Mouse (Mus musculus): ENCODE measurements around the gene Osbpl10.
"Not testable (repeated sequence)": the region's sequence is repeated elsewhere in the genome, so short reads cannot be mapped to it uniquely, and the experiment has no call there.

The Osbpl10 gene

DNA sequence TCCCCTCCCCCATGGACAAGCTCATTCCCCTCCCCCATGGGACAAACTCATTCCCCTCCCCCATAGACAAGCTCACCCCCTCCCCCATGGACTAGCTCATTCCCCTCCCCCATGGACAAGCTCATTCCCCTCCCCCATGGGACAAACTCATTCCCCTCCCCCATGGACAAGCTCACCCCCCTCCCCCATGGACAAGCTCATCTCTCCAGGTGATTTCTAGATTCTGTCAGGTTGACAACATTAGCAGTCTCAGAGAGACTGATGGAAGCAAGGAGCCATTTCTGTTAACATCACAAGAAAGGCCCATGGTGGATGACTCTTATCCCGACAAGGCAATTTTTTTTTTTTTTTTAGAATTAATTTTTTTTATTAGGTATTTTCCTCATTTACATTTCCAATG is 52.7 kb downstream of the Osbpl10 start:
- DNase-seq (ENCODE audit: low read depth, low spot score), result not testable (repeated sequence)

DNA sequence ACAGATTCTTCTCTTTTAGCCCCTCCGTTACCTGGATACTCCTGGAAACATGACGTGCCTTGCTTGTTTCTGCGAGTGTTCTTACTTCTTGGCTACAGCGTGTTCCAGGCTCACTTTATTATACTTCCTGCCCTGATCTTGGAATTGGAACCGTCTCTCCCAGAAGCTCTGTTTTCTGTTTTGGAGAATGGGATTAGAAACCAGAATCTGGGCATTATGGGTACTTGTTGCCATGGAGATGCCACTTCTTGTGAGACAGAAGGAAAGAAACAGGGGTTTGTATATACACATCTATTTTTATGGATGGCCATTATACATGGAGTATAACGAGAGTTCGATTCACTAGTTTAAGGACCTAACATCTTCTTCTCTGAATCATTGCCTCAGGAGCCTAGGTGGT is 54.4 kb downstream of the Osbpl10 start:
- no peak for DNase-seq (ENCODE audit: low read depth, low spot score)

DNA sequence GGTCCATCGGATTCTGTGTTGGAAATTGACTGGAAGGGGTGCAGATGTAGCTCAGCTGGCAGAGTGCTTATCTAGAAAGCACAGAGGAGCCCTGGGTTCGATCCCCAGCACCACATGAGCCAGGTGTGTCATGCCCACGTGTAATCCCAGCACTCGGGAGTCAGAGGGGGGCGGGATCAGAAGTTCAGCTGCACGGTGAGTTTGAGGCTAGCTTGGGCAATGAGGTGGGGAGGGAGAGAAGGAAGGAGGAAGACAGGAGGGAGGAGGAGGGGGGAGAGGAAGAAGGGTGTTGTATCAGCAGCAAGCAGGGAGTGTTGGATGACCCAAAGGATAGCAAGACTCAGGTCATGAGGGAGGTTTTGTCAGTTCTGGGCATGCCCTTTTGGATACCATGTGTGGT is 55.9 kb downstream of the Osbpl10 start:
- DNase-seq (ENCODE audit: low read depth, low spot score), result no peak

DNA sequence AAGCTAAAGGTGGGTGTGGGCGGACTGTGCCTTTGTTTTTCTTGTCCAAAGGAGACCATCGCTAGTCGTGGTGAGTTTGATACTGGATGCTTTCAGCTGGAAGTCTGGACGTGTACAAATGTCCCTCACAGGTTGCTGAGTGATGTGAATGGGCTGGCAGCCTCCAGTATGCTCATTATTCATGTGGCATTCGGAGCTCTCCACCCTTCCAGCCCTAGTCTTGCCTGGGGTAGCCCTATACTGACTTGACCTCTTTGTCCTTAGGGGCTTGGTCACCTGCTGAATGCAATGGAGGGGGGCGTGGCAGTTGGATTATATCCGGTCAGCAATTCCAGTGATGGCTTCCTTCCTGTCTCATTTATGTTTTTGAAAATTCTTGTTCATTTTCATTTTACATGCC is 56.4 kb downstream of the Osbpl10 start:
- no peak for DNase-seq (ENCODE audit: low read depth, low spot score)

DNA sequence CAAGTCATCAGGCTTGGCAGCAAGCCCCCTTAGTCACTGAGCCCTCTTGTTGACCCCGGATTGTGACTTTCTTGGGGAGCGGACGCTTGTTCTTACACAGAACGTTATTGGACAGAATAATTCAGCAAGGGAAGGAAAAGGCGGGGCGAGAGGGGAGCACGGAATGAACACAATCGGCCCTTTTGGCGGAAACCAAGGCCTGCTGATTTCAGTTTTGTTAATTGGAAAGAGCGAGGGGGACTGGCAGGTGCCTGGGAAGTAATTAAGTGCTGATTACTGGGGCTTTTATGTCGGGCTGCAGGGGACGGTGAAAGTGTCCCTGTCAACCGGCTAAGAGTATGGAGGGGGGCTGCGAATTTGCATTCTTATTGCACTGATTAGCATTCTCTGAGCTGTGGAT is 59.8 kb downstream of the Osbpl10 start:
- DNase-seq (ENCODE audit: low read depth, low spot score), result no peak

DNA sequence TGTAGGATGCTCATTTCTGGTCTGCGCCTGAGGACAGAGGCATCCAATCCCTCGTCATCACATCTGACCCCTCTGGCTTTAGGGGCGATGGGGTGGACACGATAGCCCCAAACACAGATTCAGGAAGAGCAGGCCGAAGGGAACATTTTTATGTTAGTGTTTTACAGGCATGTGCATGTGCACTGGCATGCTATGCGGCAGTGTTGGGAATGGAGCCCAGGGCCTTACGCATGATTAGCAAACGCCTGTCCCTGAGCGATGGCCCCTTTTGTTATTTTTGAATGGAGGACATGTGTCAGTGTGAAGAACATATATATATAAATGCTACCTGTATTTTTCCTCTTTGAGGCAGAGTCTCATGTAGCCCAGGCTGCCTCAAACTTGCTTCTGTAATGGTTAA is 60.3 kb downstream of the Osbpl10 start:
- no peak for DNase-seq (ENCODE audit: low read depth, low spot score)

DNA sequence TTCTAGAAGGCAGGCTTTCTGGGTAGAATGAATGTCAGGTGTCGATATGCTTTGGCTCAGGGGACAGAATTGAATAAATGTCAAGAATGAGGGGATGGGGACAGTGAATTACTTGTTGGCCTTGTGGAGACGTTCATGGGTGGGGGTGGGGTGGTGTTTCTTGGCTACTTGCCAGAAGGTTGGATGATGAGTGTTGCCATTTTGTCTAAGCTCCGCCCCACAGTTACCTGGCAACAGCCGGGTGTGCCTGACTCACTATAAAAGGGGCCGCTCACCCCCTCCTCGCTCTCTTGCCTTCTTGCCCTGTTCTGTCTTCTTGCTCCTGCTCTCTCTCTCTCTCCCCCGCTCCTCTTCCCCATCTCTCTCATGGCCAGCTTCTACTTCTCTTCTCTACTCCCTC is 60.9 kb downstream of the Osbpl10 start:
- DNase-seq (ENCODE audit: low read depth, low spot score), result no peak

DNA sequence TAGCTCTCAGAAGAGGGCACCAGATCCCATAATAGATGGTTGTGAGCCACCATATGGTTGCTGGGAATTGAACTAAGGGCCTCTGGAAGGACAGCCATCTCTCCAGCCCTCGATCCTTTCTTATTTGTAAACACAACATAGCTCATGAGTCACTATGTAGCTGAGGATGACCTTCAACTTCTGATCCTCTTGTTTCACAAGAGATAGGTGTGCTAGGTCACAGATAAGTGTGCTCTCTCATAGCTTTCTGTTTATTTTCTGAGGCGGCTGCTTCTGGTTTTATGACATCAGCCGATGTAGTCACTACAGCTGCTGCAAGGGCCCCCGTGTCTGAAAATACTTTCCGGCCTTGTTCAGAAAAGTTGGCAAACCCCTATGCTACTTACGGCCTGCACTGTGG is 64.2 kb downstream of the Osbpl10 start:
- no peak for DNase-seq (ENCODE audit: low read depth, low spot score)

DNA sequence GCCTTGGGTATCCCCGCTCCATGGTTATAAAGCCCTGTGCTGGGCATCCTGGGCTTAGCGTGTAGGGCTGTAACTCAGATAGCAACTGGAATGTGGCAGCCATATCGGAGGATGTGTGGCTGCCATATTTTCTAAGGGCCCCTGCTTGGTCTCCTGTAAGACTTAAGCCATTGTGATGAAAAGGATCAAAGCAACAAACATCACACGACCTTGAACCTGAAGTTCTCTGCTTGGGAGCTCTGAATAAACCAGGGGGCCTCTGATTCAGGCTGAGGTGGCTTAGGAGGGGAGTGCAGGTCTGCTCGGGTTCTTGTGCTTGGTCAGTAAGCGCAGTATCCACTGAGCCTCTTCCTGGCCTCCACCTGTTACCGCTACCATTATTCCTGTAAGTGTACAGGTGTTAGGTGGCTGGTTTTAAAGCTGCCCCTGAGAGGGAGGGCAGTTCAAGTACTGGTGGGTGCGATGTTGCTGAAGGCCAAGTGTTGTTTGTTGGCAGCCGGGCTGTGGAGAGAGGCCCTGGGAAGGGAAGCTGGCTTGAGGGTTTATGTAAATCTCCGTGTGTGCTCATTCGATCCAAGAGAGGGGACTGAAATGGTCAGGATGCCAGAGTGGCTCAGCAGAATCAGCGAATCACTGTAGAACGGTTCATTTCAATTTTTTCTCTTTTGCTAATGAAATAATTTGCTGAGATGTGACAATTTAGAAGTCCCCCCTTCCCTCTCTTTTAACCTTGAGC is 64.8 kb downstream of the Osbpl10 start:
- DNase-seq (ENCODE audit: low read depth, low spot score), result no peak

DNA sequence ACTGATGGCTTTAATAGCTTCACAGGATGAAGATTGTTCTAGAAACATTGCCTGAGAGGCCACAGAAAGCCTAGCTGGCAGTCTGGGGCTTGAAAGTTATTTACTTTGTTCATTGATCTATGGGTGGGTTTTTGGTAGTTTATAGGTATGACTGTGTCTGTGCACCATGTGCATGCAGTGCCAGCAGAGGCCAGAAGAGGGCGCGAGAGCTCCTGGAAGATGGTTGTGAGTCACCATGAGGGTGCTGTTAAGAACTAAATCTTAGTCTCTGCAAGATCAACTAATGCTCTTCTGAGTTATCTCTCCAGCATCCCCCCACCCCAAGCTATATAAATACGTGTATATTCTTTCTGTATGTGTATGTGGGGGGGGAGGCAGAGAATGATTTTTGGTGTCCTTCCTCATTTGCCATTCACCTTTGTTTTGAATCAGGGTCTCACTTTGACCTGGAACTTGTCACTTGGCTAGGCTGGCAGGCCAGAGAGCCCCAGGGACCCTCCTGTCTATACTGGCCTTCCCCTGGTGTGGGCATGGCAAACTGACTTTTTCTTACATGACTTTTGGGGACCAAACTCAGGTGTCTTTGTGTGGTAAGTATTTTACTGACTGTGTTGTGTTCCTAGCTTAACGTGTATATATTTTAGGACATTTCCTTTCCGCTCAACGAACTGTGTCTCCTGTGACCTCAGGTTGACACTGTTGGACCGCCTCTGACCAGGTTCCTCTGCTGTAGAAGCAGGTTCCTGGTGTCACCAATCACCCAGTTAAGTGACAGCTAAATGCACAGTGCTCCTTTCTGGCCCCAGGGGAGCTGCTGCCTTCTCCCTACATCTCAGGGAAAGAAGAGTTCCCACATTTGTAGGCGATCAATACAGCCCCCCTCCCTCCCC is 65.8 kb downstream of the Osbpl10 start:
- no peak for DNase-seq (ENCODE audit: low read depth, low spot score)

DNA sequence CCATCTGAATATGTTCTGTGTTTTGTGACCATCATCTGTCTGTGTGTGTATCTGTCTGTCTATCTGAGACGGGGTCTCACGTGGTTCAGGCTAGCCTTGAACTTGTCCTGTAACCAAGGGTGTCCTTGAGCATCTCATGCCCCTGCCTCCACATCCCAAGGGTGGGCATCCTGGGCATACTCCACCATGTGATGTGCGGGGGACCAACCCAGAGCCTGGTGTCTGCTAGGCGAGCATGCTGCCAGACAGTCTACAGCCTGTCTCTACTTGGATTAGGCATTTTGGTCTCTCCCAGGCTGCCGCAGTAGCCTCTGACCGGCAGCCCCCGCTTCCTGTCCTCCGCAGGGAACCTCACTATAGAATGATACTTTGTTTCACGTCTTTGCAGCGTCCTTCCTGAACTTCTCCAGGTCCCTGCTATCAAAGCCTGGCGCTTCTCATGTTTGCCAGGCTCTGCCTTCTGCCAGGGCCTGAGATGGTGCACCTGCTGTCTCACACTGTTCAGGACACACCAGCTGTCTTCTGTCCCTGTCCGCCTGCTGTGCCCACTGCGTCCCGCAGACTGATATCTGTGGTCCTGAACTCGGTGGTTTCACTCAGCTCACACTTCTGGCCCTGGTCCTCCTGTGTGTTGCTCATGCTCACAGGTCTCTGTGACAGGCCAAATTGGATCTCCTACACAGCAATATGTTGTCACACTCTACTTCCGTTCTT is 66.9 kb downstream of the Osbpl10 start:
- no peak for DNase-seq (ENCODE audit: low read depth, low spot score)

DNA sequence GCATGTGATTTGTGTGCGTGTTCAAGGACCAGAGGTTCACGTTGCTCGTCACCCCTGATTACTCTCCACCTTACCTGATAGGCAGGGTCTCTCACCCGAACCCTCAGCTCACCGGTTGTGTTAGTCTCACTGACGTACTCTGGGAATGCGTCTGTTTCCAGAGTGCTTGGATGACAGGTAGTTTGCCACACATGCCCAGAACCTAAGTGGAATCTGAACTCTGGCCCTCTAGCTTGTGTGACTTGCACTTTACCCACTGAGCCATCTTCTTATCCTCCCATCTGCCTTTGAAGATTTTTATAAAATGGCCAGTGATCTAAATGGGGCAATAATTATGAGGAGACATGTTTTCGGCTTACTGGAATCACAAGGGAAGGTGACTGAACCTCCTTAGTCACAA is 68.3 kb downstream of the Osbpl10 start:
- no peak for DNase-seq (ENCODE audit: low read depth, low spot score)

DNA sequence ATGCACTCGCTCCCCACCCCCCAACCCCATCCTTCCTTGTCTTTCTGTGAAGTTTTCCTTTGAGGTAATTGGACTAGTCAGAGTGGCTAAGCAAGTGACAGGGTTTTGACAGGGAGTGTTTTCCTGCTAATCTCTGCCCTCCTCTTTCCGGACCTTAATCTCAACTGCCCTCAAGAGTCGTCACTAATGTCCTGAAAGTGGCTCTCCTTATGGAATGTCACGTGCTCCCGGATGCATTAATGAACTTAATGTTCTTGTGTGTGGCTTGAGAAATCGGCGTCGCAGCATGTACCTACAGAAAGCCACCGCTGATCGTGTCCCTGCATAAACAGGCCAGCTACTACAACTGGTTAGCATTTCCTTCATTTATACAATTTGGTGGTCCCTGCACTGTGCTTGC is 70.0 kb downstream of the Osbpl10 start:
- DNase-seq (ENCODE audit: low read depth, low spot score), result no peak

DNA sequence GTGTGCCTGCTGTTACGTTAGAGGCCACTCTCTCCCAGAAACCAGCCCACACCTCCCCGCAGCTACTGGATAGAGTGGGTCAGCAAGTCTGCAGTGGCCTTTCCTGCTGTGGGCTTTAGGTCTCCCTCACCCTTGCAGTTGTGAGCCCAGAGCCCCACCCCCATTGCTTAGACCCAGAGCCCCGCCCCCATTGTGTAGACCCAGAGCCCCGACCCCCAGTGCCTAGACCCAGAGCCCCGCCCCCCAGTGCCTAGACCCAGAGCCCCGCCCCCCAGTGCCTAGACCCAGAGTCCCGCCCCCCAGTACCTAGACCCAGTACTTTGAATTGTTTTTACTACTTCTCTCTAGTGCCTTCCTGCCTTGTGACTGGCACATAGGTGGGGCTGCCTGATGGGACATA is 70.5 kb downstream of the Osbpl10 start:
- no peak for DNase-seq (ENCODE audit: low read depth, low spot score)

DNA sequence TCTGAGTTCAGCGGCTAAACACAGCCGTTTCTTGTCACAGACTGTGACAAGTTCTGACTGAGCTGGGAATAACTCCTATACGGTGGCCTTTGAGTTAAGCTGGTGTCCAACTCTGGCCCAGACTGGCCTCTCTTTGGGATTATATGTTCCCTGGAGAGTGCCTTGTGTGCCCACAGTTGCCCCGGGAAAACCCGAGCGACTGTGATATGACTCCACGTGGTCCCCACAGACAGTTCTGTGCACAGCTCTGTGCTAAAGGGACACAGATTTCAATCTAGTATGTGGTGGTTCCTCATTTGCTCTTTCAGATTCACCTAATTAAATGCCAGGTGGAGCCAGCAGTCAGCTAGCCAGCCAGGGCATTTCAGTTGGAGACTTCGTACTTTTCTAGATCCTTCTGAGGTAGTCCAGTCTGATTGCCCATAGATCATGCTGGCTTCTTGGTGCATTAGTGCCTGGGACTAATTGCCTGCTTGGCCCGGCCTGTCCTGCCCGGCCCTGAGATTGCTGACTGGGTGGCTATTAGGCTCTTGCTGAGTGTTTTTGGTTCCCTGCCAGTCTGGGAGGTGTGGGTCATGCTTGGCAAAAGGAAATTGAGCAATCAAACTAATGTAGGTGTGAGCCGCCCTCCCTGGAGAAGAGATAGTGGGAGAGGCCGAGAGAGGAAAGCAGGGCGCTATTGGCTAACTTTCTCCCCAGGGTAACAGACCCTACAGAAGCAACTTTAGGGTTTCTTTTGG is 71.8 kb downstream of the Osbpl10 start:
- DNase-seq (ENCODE audit: low read depth, low spot score), result no peak

DNA sequence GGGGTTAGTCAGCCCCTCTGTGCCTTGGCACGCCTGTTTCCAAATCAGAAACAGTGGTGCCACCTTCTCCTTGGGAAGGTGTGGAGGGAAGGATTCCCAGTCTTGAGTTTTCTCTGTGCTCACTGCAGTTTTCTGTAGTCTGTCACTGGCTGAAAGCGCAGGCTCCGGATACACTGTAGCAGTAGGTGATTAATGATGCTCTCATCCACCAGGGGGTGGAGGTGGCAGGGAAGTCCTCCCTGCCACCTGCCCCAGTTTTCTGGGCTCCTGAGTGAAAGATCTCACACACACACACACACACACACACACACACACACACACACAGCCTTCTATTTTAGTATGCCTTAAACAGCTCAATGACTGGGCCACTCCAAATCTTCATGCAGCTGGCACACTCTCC is 73.6 kb downstream of the Osbpl10 start:
- peak; percentile 64 for DNase-seq (ENCODE audit: low read depth, low spot score)

DNA sequence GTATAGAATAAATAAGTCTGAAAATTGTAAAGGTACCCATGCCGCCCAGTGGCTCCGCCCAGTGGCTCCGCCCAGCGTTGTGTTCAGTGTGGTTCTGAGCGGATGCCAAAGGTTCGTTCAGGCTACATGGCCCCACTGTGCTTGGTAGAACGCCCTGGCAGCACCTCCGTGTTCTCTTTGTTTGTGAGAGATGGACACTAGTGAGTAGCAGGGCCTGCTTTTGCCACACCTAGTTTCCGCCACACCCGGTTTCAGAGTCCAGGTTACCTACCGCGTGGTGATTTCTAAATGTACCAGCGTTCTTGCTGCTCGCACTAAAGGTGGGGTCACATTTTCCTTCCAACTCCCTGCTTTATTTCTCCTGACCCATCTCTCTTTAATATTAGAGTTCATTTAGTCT is 75.4 kb downstream of the Osbpl10 start:
- DNase-seq (ENCODE audit: low read depth, low spot score), result no peak

DNA sequence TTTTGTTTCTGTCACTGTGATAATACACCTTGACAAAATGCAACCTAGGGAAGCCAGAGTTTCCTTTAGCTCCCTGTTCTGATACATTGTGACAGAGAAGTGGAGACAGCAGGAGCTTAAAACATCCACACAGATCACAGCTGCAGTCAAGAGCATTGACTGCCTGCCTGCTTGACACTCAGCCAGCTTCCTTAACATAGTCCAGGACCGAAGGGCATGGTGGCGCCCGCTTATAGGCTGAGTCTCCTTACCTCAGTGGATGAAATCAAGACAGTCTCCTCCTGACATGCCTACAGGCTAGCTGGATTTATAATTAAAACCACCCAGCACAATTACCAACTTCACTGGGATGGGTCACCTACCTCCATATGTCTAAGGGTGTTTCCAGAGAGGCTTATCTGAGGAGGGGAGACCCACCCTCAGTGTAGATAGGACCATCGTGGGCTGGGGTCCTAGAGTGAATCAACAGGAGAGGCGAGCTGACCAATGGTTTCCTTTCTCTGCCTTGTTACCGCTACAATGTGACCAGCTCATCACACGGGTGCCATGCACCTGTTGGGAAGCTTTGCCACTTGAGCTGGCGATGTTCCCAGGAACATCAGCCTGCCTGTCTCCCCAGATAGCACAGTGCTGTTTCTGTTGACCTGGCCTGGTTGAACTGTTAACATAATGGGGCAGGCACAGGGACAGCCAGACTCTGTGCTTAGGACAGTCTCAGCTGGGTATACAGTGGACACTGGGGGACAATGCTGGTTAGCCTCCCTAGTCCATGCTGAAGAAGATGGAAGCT is 76.9 kb downstream of the Osbpl10 start:
- DNase-seq (ENCODE audit: low read depth, low spot score), result no peak

DNA sequence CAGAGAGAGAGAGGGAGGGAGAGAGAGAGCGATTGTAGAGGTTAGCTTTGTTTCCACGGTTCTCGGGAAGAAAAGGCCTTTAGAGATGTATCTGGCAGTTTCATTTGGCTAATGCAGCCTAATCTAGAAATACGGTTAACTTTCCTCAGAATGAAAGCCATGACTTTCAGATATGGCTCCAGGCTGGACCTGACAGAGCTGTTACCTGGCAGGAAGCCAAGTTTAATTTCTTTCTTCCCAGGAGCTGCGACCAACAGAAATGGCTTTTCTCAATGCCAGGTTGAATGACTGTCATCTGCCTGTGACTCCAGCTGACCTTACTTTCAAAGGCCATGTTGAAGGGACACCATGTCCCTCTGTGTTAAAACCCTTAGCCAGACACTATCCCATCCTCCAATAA is 80.4 kb downstream of the Osbpl10 start:
- DNase-seq (ENCODE audit: low read depth, low spot score), result no peak

DNA sequence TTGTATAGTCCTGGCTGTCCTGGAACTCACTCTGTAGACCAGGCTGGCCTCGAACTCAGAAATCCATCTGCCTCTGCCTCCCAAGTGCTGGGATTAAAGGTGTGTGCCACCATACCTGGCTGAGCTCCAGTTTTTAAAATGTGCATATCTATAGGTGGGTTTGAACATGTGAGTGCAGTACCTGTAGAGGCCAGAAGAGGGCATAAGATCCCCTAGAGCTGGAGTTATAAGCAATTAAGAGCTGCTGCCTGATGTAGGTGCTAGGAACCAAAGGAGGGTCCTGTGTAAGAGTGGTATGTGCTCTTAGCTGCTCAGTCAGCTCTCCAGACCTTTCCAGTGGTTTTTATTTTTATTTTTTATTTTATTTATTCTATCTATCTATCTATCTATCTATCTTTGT is 86.5 kb downstream of the Osbpl10 start:
- no peak for DNase-seq (ENCODE audit: low read depth, low spot score)

DNA sequence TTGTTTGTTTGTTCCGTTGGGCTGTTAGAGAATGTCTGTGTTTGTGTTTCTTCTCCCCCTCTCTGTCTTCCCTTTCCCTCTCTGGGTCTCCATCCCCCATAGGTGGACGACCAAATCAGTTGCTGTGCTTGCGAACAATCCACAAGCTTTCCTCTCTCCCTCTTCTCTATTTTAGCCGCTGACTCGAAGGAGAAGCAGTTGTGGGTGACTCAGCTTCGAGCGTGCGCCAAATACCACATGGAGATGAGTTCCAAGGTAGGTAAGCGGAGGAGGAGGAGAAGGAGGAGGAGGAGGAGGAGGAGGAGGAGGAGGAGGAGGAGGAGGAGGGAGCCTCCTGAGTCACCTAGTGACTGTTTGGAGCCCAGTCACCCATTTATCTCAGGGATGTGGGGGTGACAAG is 88.7 kb downstream of the Osbpl10 start:
- DNase-seq (ENCODE audit: low read depth, low spot score), result peak; percentile 65

Measured in telencephalon, adult 2 months (tissue).